Mouse (Mus musculus) embryo, embryonic 11.5 days (tissue): Measurements from ENCODE around the gene Adsl.
A peak's percentile ranks its signal among the peaks of the same experiment; 100 is the strongest.
"Not testable (repeated sequence)": the region's sequence is repeated elsewhere in the genome, so short reads cannot be mapped to it uniquely, and the experiment has no call there.

Source experiments
- DNase-seq: peaks from one replicate; pipeline ENCODE4 v3.0.0-alpha.2; 2012; ENCODE audit warnings: low read depth, low spot score

Gene Adsl

GRCm38 (mm10) chr15:80948145-80949135, at the start of gene Adsl:
Adsl (plus strand) TSS chr15:80948490.
- peak; percentile 85 for DNase-seq

DNA sequence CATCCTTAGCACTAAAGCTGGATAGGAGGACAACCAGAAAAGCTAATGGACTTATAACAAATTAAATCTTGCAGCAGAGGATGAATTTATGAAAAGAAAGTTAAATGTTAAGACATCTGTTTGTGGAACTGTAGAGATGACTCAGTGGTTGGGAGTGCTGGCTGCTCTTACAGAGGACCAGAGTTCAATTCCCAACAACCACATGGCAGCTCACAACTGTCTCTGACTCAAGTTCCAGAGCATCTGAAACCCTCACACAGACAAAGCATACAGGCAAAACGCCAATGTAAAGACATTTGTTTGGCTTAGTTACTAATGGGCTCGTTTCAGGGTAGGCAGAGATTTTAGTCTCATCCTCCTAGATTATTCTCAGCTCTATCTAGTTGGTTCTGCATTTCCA, 48.5 kb upstream of the Adsl start:
- DNase-seq, result no peak

GRCm38 (mm10) chr15:80901806-80902513, 46.3 kb upstream of the Adsl start:
- DNase-seq, result no peak

DNA sequence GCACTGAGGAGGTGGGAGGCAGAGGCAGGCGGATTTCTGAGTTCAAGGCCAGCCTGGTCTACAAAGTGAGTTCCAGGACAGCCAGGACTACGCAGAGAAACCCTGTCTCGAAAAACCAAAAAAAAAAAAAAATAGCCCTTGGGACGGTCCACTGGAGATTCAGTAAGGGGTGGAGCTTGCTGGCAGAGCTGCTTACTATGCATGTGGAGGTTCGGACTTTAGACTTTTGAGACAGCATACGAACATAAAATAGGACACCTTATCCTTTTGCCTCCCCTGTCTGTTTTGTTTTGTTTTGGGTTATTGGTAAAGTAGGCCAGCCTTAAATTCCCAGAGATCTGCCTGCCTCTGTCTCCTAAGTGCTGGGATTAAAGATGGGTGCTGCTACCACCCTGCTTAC, 43.5 kb upstream of the Adsl start:
- DNase-seq, result not testable (repeated sequence)

GRCm38 (mm10) chr15:80910183-80910582, 38.1 kb upstream of the Adsl start:
- DNase-seq, result no peak

DNA sequence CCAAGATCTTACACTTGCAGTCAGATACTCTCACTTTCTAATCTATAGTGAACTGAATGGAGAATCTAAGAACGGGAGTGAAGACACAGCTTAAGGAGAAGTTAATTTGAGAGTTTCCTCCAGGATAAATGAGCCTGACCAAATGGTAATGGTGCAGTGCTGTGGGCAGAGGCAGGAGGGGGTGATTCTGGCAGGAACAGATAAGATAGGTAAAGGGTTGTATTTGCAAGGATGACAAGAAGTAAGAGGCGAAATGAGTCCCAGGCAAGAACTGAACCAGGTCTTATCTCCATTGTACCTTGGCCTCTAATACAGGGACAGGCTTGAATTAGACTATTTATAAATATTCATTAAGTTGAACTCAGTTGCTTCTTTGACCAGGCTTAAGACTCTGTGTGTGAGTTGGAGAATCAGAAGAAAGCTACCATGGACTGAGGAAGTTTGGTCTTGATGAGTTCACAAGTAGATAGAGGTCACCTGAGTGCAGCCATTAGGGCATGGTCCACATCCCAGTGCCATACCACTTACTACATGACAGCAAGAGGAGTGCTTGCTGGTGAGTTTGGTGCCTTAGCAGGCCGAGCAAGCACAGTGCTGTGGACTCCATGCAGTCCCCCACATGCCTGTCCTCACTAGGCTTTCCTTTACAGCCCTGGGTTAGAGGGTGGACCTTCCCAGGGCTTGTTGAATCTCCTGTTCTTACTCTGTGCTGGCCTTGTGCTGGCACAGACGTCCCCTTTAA, 37.3 kb upstream of the Adsl start:
- DNase-seq, result no peak

DNA sequence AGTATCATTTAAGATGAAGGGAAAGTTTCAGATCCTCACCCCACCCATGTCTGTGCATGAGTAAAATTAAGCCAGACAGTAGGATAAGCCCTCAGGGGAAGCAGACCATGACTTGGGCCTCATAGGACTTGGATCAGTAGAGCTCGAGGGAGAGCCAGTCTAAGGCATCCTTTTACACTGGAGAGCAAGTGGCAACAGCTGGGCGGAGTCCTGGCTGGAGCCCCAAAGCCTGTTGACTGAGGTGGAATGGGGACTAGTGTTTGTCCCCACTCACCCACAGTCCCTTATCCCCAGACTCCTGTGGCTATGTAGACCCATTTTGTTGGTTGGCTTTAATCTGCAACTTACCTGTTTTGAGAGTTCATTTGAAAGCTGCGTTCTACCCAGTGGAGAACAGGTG, 36.1 kb upstream of the Adsl start:
- DNase-seq, result no peak

GRCm38 (mm10) chr15:80913803-80914202, 34.5 kb upstream of the Adsl start:
- no peak for DNase-seq

GRCm38 (mm10) chr15:80915850-80916249, 32.4 kb upstream of the Adsl start:
- no peak for DNase-seq

- no peak for DNase-seq
Observed at GRCm38 (mm10) chr15:80916621-80917020, 31.7 kb upstream of the Adsl start.

GRCm38 (mm10) chr15:80920346-80920745, 27.9 kb upstream of the Adsl start:
- DNase-seq, result no peak

GRCm38 (mm10) chr15:80921781-80922180, 26.5 kb upstream of the Adsl start:
- DNase-seq, result no peak

DNA sequence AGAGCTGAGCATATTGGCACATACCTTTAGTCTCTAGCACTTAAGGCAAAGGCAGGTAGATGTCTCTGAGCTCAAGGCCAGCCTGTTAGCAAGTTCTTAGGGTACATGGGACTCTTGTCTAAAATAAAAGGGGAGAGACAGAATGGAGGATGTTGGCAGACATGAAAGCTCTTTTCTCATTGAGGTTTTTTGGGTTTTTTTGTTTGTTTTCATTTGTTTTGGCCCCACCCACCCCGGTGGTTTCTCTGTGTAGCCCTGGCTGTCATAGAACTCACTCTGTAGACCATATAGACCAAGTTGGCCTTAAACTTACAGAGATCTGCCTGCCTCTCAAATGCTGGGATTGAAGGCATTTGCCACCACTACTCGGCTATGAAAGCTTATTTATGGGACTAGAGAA, 24.1 kb upstream of the Adsl start:
- DNase-seq, result no peak

- no peak for DNase-seq
Observed at GRCm38 (mm10) chr15:80928811-80929355, 19.4 kb upstream of the Adsl start.

DNA sequence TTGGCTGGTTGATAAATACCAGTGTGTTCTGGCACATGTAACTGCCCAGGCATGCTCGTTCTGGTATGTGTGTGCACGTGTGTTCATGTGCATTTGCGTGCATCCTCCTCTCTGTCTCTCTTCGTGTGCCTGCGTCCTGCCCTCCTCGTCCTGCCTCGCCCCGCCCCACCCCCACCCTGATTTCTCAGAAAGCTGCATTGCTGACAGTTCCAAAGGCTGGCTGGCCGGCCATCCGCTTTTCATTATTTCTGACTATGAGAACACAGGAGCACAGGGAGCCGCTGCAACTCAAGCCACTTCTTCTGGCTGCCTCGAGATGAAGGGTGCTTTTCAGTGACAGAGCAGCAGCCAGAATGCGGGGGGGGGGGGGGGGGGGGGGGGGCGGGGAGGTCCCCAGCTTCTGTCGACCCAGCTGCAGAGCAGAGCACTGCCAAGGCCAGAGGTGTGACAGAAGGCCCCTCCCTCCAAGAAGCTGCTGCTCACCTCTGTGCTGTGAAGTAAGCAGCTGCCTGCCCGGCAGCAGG, 18.2 kb upstream of the Adsl start:
- DNase-seq, result peak; percentile 56

GRCm38 (mm10) chr15:80930676-80931320, 17.5 kb upstream of the Adsl start:
- not testable (repeated sequence) for DNase-seq

DNA sequence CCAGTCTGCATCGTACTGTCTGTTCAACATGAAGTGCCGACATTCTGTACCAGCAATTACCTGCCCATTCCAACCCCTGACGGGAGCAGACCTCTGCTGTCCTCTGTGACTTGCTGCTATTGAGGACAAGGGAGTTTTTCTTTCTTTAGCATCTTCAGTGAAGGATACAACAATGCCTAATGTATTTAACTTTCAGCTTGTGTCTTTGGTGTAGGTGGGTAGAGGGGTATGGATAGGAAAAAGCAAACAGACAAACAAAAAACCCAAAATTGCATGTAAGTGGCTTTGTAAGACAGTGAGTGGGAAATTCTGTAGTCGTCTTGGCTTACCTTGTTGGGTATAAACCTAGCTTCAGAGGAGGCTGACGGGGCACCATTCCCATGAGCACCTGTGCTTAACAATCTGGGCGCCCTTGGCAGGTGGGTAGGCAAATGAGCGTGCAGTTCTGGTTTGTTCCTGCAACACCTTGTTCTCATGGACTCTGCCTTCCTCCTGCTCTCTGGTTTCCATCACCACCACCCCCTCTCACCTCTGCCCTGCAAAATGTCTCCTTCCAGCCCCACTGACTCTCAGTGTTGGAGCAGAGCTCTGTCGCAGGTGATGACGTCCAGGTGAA, 16.8 kb upstream of the Adsl start:
- DNase-seq, result no peak

- no peak for DNase-seq
Observed at GRCm38 (mm10) chr15:80934841-80935240, 13.4 kb upstream of the Adsl start.

DNA sequence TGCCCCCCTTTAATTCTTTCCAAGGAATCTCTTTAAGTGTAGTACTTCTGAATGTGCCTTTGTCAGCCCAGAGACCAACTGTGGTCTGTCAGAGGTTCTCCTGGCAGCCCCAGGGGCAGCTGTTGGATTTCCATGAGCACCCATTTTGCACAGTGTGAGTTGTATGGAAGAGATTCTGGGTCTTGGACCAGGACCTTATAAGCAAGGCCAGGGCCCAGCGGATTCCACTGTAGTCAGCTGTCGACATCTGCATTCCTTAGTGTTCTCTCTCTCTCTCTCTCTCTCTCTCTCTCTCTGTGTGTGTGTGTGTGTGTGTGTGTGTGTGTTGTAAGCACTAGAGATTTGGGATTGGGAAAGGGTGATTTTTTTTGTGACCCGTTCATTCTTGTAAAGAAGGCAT, 11.6 kb upstream of the Adsl start:
- DNase-seq, result no peak

GRCm38 (mm10) chr15:80938615-80939014, 9.7 kb upstream of the Adsl start:
- no peak for DNase-seq

DNA sequence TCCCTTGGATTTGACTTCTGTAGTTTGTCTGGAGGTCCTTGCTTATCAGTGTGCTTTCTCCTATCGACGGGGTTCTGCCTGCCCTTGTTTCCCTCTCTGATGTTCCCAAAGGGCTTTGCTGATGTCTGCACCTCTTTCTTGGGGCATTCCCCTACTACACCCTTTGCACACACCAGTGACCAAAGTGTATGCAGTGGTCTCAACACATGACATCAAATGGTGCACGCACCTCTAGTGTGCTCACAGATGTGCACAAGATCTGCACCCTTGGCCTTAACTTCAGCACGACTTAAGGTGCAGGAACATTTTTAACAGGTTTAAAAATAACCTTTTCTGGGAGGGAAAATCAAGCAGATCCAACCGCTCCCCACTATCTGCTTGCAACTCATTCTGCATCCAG, 8.9 kb upstream of the Adsl start:
- no peak for DNase-seq
